Comparison of ENCODE assay signal across 9 mouse cellular contexts in genomic region chr13:51946171-51946570, GRCm38 (mm10).
DNase-seq lines count a peak whose midpoint lies in the region; TF ChIP-seq lines count a peak whose summit lies in the region.
"Had no signal": no experiment of that assay in that cellular context is flagged by ENCODE, and none has a peak within 500 bp of the region (broad histone marks: within the 10 kb centered on the region; RNA-seq: fewer than 3 reads in every experiment).

No protein-coding gene starts in this region.

- no peak overlapping the region for H3K27ac ChIP-seq in left cerebral cortex, adult 2 months
- H3K27ac ChIP-seq: limb, embryonic 13.5 days had no signal

- intact Hi-C loops in left cerebral cortex, adult 2 months (cut with DNase I): no loop called here

- H3K36me3 ChIP-seq in myocyte (ENCODE audit: control insufficient read depth, insufficient read depth): no peaks in the 10 kb centered on the region
- H3K36me3 ChIP-seq: limb, embryonic 13.5 days had no signal

- H3ac ChIP-seq in myocyte (ENCODE audit: control insufficient read depth, insufficient read length): no peak overlapping the region

- peak; percentile 35 to 51 for DNase-seq in right cerebral cortex, postnatal 10 days (ENCODE audit: low spot score in 2 of 2)
- DNase-seq in right cerebral cortex, adult 18-20 months: no peak
- peak; percentile 22 to 45 for DNase-seq in gastrocnemius, adult 8-10 months (ENCODE audit: low spot score in 2 of 2)
- peak; percentile 76 for DNase-seq in kidney, postnatal 10 days
- no peak for DNase-seq in c-Kit-positive CD71-positive TER-119-positive erythroid progenitor cells, embryonic 14.5 days (ENCODE audit: low spot score)
- no peak for DNase-seq in cerebellum, adult 9-10 months
- DNase-seq in left cerebral cortex, adult 2 months (ENCODE audit: extremely low spot score in 1 of 2, low spot score in 2 of 2): no peak

- peak overlapping the region; percentile 5 for H3K4me2 ChIP-seq in myocyte (ENCODE audit: low read depth)
- H3K4me2 ChIP-seq: limb, embryonic 13.5 days had no signal

- no peaks in the 10 kb centered on the region for H3K79me2 ChIP-seq in myocyte (ENCODE audit: control insufficient read depth, insufficient read depth)

- no peak for TF ChIP-seq CTCF in left cerebral cortex, adult 2 months (IDR thresholded peaks at IDR 0.05)

- no peak overlapping the region for H3K4me3 ChIP-seq in myocyte
- no peak overlapping the region for H3K4me3 ChIP-seq in left cerebral cortex, adult 2 months
- H3K4me3 ChIP-seq: limb, embryonic 13.5 days had no signal

- TF ChIP-seq POLR2A in myocyte (IDR thresholded peaks at IDR 0.05; ENCODE audit: insufficient read length, low read depth): no peak

- H3K27me3 ChIP-seq in myocyte (ENCODE audit: control insufficient read depth, insufficient read depth, insufficient read length): no peaks in the 10 kb centered on the region
- H3K27me3 ChIP-seq: limb, embryonic 13.5 days had no signal

TF ChIP-seq in myocyte, 11 proteins besides CTCF, POLR2A, EP300 and RAD21:
- TF ChIP-seq MYOG (IDR thresholded peaks at IDR 0.05; ENCODE audit: control insufficient read depth in 1 of 3, insufficient read depth in 1 of 3, insufficient read length in 2 of 3, low read depth in 2 of 3) (peak in 1 of 3 experiments; percentile 10), TCF3 (IDR thresholded peaks at IDR 0.05; ENCODE audit: insufficient read length, low read depth) (no peak)

Comparison
In these comparisons a context has a peak if more than half of its experiments do, and no peak if none do; other contexts are left out.
1. DNase-seq: peak in right cerebral cortex, postnatal 10 days (2 of 2), gastrocnemius, adult 8-10 months (2 of 2) and kidney, postnatal 10 days (single experiment); none in right cerebral cortex, adult 18-20 months (single experiment), c-Kit-positive CD71-positive TER-119-positive erythroid progenitor cells, embryonic 14.5 days (single experiment), cerebellum, adult 9-10 months (single experiment) and left cerebral cortex, adult 2 months (0 of 2).